15 mouse cellular contexts compared by ENCODE assay signal in genomic region chr5:44386176-44386575, GRCm38 (mm10).
A peak's percentile ranks its signal among the peaks of the same experiment; 100 is the strongest.
DNase-seq lines count a peak whose midpoint lies in the region; ATAC-seq and TF ChIP-seq lines count a peak whose summit lies in the region.
"Had no signal": no experiment of that assay in that cellular context is flagged by ENCODE, and none has a peak within 500 bp of the region (broad histone marks: within the 10 kb centered on the region; RNA-seq: fewer than 3 reads in every experiment).

No protein-coding gene starts in this region.

- no peaks in the 10 kb centered on the region for H3K36me3 ChIP-seq in hindbrain, embryonic 11.5 days (ENCODE audit: control insufficient read depth, insufficient read depth, low read length)
- H3K36me3 ChIP-seq in hindbrain, embryonic 16.5 days (ENCODE audit: control insufficient read depth, insufficient read depth, low read length) = no peaks in the 10 kb centered on the region

- no peak overlapping the region for H3K27ac ChIP-seq in hindbrain, embryonic 11.5 days (ENCODE audit: low read depth, low read length)
- H3K27ac ChIP-seq in hindbrain, embryonic 16.5 days (ENCODE audit: low read depth, low read length) = no peak overlapping the region
- no peak overlapping the region; the same call in 1 of the 2 replicates for H3K27ac ChIP-seq in gastrocnemius, adult 2 months
- H3K27ac ChIP-seq: heart, adult 2 months; liver, embryonic 14.5 days had no signal

- TF ChIP-seq CTCF in gastrocnemius, adult 2 months (IDR thresholded peaks at IDR 0.05) = no peak

- no peak for ATAC-seq in hindbrain, embryonic 11.5 days (ENCODE audit: low FRiP score)
- no peak for ATAC-seq in hindbrain, embryonic 16.5 days
- no peak for ATAC-seq in megakaryocyte progenitor cell, adult 5-6 weeks (replicated peaks; ENCODE audit: poor library complexity)
- ATAC-seq: lung, postnatal 0 days had no signal

- H3K4me3 ChIP-seq in hindbrain, embryonic 11.5 days (ENCODE audit: low read depth, low read length) = no peak overlapping the region
- no peak overlapping the region for H3K4me3 ChIP-seq in hindbrain, embryonic 16.5 days (ENCODE audit: low read length)
- no peak overlapping the region for H3K4me3 ChIP-seq in gastrocnemius, adult 2 months
- H3K4me3 ChIP-seq: heart, adult 2 months had no signal

- H3K27me3 ChIP-seq in hindbrain, embryonic 11.5 days (ENCODE audit: control insufficient read depth, insufficient read depth, low read length) = no peaks in the 10 kb centered on the region
- H3K27me3 ChIP-seq in hindbrain, embryonic 16.5 days (replicated peaks; ENCODE audit: control insufficient read depth, insufficient read depth, low read length) = no peaks in the 10 kb centered on the region; the same call in 1 of the 2 replicates

- 37% methylated on average over 6 of the region's 6 CpGs for WGBS in hindbrain, embryonic 11.5 days
- 40% methylated on average over 6 of the region's 6 CpGs for WGBS in hindbrain, embryonic 16.5 days

- no peak overlapping the region for H3K9ac ChIP-seq in hindbrain, embryonic 11.5 days (ENCODE audit: low read depth, low read length)
- H3K9ac ChIP-seq in hindbrain, embryonic 16.5 days (ENCODE audit: low read depth, low read length) = no peak overlapping the region
- H3K9ac ChIP-seq: liver, embryonic 14.5 days had no signal

- no peaks in the 10 kb centered on the region for H3K4me1 ChIP-seq in hindbrain, embryonic 11.5 days (replicated peaks; ENCODE audit: control insufficient read depth, insufficient read depth, low read length)
- peaks cover 4% of the 10 kb centered on the region; the same call in 1 of the 2 replicates for H3K4me1 ChIP-seq in hindbrain, embryonic 16.5 days (ENCODE audit: control insufficient read depth, insufficient read depth, low read depth, low read length)

- H3K4me2 ChIP-seq in hindbrain, embryonic 11.5 days (replicated peaks; ENCODE audit: low read depth, low read length) = no peak overlapping the region
- H3K4me2 ChIP-seq in hindbrain, embryonic 16.5 days (ENCODE audit: low read length) = no peak overlapping the region

- intact Hi-C loops in gastrocnemius, adult 2 months (cut with DNase I) = no loop called here

- DNase-seq in hindbrain, embryonic 11.5 days (ENCODE audit: low spot score) = peak; percentile 17
- peak; percentile 14 for DNase-seq in embryo, embryonic 9.5 days (ENCODE audit: extremely low spot score)
- peak; percentile 30 for DNase-seq in gastrocnemius, adult 2 months
- DNase-seq in mesoderm, embryonic 11.5 days (ENCODE audit: low read depth, low spot score) = peak; percentile 55
- no peak for DNase-seq in heart, adult 11 months
- DNase-seq: adrenal gland, adult 2 months; cerebellum, adult 11 months; heart, adult 2 months; kidney, adult 11 months; kidney, postnatal 25 days; right cerebral cortex, postnatal 14 days had no signal

- H3K9me3 ChIP-seq in hindbrain, embryonic 11.5 days (ENCODE audit: control insufficient read depth, low read length) = no peaks in the 10 kb centered on the region
- H3K9me3 ChIP-seq in hindbrain, embryonic 16.5 days (ENCODE audit: control insufficient read depth, low read length) = no peaks in the 10 kb centered on the region
